Mouse (Mus musculus) neural tube, embryonic 15.5 days (tissue): ENCODE data around the gene Esyt1. TPM values are rescaled to one million over a fixed set of nuclear protein-coding genes. Genes with fewer than 3 reads are reported as not detected.
A peak's percentile ranks its signal among the peaks of the same experiment; 100 is the strongest.

Experiments
- ATAC-seq: fragments of 200-750 bp; cut with Nextera tagmentation; 2 replicates; pipeline ENCODE4 v1.8.0; 2017; ENCODE audit warnings: mild to moderate bottlenecking, moderate TSS enrichment, moderate library complexity; ENCODE audit not compliant: low FRiP score
- H3K27ac ChIP-seq: fragments of 300-500 bp; sonication (generic); replicated peaks from 2 replicates; pipeline ENCODE4 v1.5.1; 2015; ENCODE audit warnings: mild to moderate bottlenecking, inconsistent platforms
- H3K27me3 ChIP-seq: fragments of 300-500 bp; sonication (generic); replicated peaks from 2 replicates; pipeline ENCODE4 v1.6.1; 2015; ENCODE audit warnings: inconsistent platforms
- H3K36me3 ChIP-seq: fragments of 300-500 bp; sonication (generic); 2 replicates; pipeline ENCODE4 v1.6.1; 2015; ENCODE audit warnings: inconsistent platforms
- H3K4me1 ChIP-seq: fragments of 300-500 bp; sonication (generic); 2 replicates; pipeline ENCODE4 v1.6.1; 2015; ENCODE audit warnings: inconsistent platforms
- H3K4me2 ChIP-seq: fragments of 300-500 bp; sonication (generic); 2 replicates; pipeline ENCODE4 v1.6.1; 2015; ENCODE audit warnings: inconsistent platforms, mild to moderate bottlenecking, moderate library complexity
- H3K4me3 ChIP-seq: fragments of 300-500 bp; sonication (generic); replicated peaks from 2 replicates; pipeline ENCODE4 v1.5.1; 2015; ENCODE audit warnings: mild to moderate bottlenecking, inconsistent platforms
- H3K9ac ChIP-seq: fragments of 300-500 bp; sonication (generic); replicated peaks from 2 replicates; pipeline ENCODE4 v1.6.1; 2015; ENCODE audit warnings: mild to moderate bottlenecking, inconsistent platforms
- H3K9me3 ChIP-seq: fragments of 300-500 bp; sonication (generic); replicated peaks from 2 replicates; pipeline ENCODE4 v1.6.1; 2016; ENCODE audit warnings: inconsistent platforms
- WGBS: fragments of 180-500 bp; shearing (Covaris S2); methylation state at CpG from one replicate; pipeline ENCODE4 v1.1.7; 2015; ENCODE audit warnings: mixed read lengths; 5-methylcytosine and 5-hydroxymethylcytosine counted together
- polyA plus RNA-seq: library from polyadenylated mRNA; unstranded; fragments of >200 nt; fragmentation: Nextera tagmentation; extraction: Ambion mirVana; gene quantifications from 2 replicates; pipeline ENCODE4 v1.2.1, GENCODE M21; 2015

Gene Esyt1
- polyA plus RNA-seq, 1 experiment from 2014 or later: 20.7 TPM

DNA sequence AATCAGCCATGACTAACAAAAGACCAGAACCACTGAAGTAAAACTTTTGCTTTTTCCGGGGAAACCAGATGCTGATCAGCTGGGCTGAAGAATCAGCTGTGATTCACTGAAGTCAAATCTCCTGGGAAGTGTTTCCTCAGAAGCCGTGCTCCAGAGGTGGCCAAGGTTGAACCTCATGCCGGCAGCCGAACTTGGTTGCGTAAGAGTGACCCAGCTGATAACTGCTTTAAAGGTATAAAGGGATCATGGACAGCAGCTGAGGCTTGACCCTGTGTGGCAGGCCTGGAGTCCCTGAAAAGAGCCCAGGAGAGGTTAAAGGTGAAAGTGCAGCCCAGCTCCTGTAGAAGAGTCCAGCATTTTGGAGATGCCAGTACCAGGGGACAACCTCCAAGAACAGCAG lies 23.3 kb downstream of the Esyt1 start:
- WGBS: 87% methylated on average over 5 of the region's 5 CpGs
- ATAC-seq: no peak

DNA sequence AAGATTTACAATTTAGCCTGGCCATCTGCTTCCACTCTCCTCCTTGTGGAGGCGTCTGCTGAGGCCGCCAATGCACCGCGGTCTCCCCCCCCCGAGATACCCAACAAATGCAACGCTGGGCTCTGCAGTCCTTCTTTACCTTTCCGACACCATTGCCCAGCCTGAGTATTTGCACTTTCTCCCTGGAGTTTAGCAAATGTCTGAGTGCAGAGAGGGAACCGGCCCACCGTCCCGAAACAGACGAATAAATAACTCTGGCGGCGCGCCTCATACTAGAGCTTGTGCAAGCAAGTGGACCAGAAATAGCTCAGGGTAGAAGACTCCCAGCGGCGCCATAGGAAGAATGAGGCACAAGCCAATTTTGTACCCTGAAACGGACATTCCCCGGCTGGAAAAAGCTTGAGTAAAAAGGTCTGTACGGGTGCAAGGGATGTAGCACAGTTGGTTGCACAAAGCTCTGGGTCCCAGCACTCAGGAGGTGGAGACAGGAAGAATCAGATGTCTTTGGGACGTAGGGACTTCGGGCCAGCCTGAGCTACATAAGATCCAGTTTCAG lies 26.5 kb downstream of the Esyt1 start:
- Histone ChIP-seq H3K4me1 (peaks cover 40% of the 10 kb centered on the region), H3K9me3 (no peaks in the 10 kb centered on the region), H3K4me3 (peak overlapping the region; percentile 62), H3K36me3 (no peaks in the 10 kb centered on the region), H3K27ac (peak overlapping the region; percentile 82), H3K4me2 (peak overlapping the region; percentile 85), H3K9ac (peak overlapping the region; percentile 56), H3K27me3 (no peaks in the 10 kb centered on the region)
- WGBS: 2% methylated on average over 21 of the region's 21 CpGs
- ATAC-seq: peak; percentile 8; the same call in 1 of the 2 replicates

More for the DNA sequence above, 23.3 kb downstream of the Esyt1 start:
- Histone ChIP-seq H3K4me1 (peaks cover 22% of the 10 kb centered on the region), H3K36me3 (no peaks in the 10 kb centered on the region), H3K4me2 (no peak overlapping the region), H3K27me3 (no peaks in the 10 kb centered on the region), H3K4me3 (no peak overlapping the region), H3K9me3 (no peaks in the 10 kb centered on the region), H3K27ac (no peak overlapping the region), H3K9ac (no peak overlapping the region)

- WGBS: under 1% methylated on average over 27 of the region's 27 CpGs
- H3K9ac ChIP-seq: peak within 1 kb of the TSS; percentile 56
- no peaks in the 10 kb centered on the region for H3K9me3 ChIP-seq
- no peaks in the 10 kb centered on the region for H3K27me3 ChIP-seq
- H3K4me3 ChIP-seq: peak within 1 kb of the TSS; percentile 62
- peak; percentile 80 for ATAC-seq
- no peaks in the 10 kb centered on the region for H3K36me3 ChIP-seq
- H3K27ac ChIP-seq: peak within 1 kb of the TSS; percentile 82
- peak within 1 kb of the TSS; percentile 85 for H3K4me2 ChIP-seq
- peaks cover 40% of the 10 kb centered on the region for H3K4me1 ChIP-seq
These were observed 27.1 kb downstream of the Esyt1 start, which contains the start of gene Myl6b for GRCm38 (mm10) chr10:128498590-128498989. Gene Myl6b (minus strand): TSS chr10:128498685.

GRCm38 (mm10) chr10:128497134-128497737 lies 28.4 kb downstream of the Esyt1 start:
- WGBS: 42% methylated on average over 6 of the region's 6 CpGs
- no peak for ATAC-seq
- H3K4me3 ChIP-seq: 0 out of 2 replicates have a peak overlapping the region, but pooled peaks have one; percentile 62
- no peaks in the 10 kb centered on the region for H3K9me3 ChIP-seq
- H3K27me3 ChIP-seq: no peaks in the 10 kb centered on the region
- no peaks in the 10 kb centered on the region for H3K36me3 ChIP-seq
- H3K4me2 ChIP-seq: peak overlapping the region; percentile 85
- H3K9ac ChIP-seq: 0 out of 2 replicates have a peak overlapping the region, but pooled peaks have one; percentile 56
- peaks cover 45% of the 10 kb centered on the region for H3K4me1 ChIP-seq
- H3K27ac ChIP-seq: no peak overlapping the region

GRCm38 (mm10) chr10:128496509-128497077 lies 29.1 kb downstream of the Esyt1 start:
- Histone ChIP-seq H3K4me3 (no peak overlapping the region), H3K27me3 (no peaks in the 10 kb centered on the region), H3K9me3 (no peaks in the 10 kb centered on the region), H3K4me2 (0 out of 2 replicates have a peak overlapping the region, but pooled peaks have one; percentile 85), H3K9ac (0 out of 2 replicates have a peak overlapping the region, but pooled peaks have one; percentile 56), H3K36me3 (no peaks in the 10 kb centered on the region), H3K27ac (no peak overlapping the region), H3K4me1 (peaks cover 51% of the 10 kb centered on the region)
- WGBS: 44% methylated on average over 6 of the region's 6 CpGs
- ATAC-seq: no peak

DNA sequence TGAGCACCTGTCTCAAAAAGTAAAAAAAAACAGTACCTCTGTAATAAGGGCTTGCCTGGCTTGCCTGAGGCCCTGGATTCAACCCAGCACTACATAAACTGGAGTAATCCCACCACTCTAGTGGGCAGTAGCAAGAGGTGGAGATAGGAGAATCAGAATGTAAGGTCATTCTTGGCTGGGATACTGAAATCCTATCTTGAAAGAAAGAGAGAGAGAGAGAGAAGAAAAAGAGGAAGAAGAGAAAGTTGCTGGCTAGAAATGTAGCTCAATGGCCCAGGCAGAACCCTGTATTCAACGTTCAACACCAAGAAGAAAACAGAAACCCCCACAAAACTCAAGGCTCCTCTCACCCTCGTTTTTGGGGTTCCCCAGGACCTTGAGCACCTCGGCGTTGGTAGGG lies 29.8 kb downstream of the Esyt1 start:
- peaks cover 58% of the 10 kb centered on the region for H3K4me1 ChIP-seq

GRCm38 (mm10) chr10:128495270-128495669 lies 30.4 kb downstream of the Esyt1 start:
- ATAC-seq: no peak
- no peaks in the 10 kb centered on the region for H3K27me3 ChIP-seq
- WGBS: 81% methylated on average over 2 of the region's 2 CpGs
- peaks cover 63% of the 10 kb centered on the region for H3K4me1 ChIP-seq
- H3K27ac ChIP-seq: 0 out of 2 replicates have a peak overlapping the region, but pooled peaks have one; percentile 98
- H3K9me3 ChIP-seq: no peaks in the 10 kb centered on the region
- H3K4me3 ChIP-seq: peak overlapping the region; percentile 86; the same call in 1 of the 2 replicates
- H3K9ac ChIP-seq: no peak overlapping the region
- H3K4me2 ChIP-seq: peak overlapping the region; percentile 73
- peaks cover 13% of the 10 kb centered on the region for H3K36me3 ChIP-seq

More for the DNA sequence above, 29.8 kb downstream of the Esyt1 start:
- WGBS: 86% methylated on average over 4 of the region's 4 CpGs
- H3K9ac ChIP-seq: no peak overlapping the region
- H3K27ac ChIP-seq: no peak overlapping the region
- H3K9me3 ChIP-seq: no peaks in the 10 kb centered on the region
- H3K27me3 ChIP-seq: no peaks in the 10 kb centered on the region
- H3K36me3 ChIP-seq: peaks cover 7% of the 10 kb centered on the region
- no peak overlapping the region for H3K4me2 ChIP-seq
- no peak overlapping the region for H3K4me3 ChIP-seq
- ATAC-seq: no peak

DNA sequence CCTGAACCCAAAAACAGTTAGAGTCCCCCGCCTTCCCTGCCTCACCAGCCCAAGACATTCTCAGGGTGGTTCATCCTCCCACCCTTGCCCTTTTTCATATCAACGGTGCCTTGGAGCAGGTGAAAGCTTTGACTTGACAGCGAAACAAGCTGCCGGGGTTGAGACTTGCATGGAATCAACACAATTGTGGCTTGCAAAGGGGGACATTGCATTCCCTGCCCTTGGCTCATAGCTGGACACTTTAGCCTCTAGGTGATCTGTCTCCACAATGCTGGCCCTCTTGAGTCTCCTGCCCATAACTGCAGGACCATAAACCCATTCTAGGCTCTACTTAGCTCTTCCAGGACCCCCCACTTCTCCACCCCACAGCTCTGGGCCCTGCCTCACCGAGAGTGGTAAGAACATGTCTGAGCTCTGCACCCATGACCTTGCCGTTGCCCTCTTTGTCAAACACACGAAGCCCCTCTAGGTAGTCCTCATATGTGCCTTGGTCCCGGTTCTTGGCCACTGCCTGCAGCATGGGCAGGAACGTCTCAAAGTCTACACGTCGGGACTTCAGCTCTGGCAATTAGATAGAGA lies 30.9 kb downstream of the Esyt1 start:
- H3K4me3 ChIP-seq: peak overlapping the region; percentile 86
- H3K4me2 ChIP-seq: peak overlapping the region; percentile 73
- peak overlapping the region; percentile 98 for H3K27ac ChIP-seq
- peaks cover 18% of the 10 kb centered on the region for H3K36me3 ChIP-seq
- H3K9me3 ChIP-seq: no peaks in the 10 kb centered on the region
- H3K9ac ChIP-seq: peak overlapping the region; percentile 81
- 59% methylated on average over 11 of the region's 11 CpGs for WGBS
- H3K27me3 ChIP-seq: no peaks in the 10 kb centered on the region
- H3K4me1 ChIP-seq: peaks cover 68% of the 10 kb centered on the region
- no peak for ATAC-seq

DNA sequence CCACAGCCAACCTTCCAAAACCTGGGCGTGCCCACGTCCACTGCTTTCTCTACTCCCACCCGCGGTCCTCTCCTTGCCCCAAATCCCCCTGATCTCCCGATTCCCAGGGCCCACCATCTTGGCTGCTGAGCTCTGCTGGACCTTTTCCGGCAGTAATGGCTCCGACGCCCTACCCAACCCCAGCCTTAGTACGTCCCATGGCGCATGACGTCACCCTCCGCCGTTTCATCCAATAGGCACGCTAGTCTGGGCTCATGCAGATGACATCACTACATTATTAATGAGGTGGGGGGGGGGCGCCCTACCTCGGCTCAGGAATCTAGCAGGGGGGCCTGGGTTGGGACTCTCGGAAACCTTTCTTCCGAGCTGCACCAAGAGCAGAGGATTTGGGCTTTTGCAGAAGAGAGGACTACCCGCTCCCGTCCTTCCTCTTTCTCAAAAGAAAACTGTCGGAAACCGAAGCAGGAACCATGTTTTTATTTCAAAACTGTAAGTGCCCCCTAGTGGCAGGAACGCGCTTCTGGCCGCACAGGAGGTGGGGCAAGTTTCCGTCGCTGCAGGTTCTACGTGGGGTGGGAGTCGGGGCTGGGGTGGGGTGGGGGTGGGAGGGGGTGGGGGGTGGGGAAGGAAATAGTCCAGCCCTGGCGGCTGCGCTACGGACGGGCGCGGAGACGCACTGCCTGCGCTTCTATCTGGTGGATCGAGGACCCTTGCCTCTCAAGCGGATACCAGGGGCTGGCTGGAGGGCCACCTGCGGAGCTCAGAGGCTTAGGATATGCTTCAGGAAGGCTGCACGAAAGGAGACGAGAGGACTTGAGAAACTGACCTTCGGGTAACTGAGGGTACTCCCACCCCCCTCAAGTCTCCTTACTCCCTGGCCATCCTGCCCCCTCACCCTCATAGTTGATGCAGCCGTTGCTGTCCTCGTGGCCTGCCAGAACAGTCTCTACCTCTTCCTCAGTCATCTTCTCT lies 31.7 kb downstream of the Esyt1 start, which contains the start of gene Myl6:
TSS of gene Myl6 (minus strand) at position 451 of the 972 bp plus-strand sequence.
- Histone ChIP-seq H3K36me3 (peaks cover 26% of the 10 kb centered on the region), H3K27ac (peak within 1 kb of the TSS; percentile 98), H3K4me1 (peaks cover 65% of the 10 kb centered on the region), H3K4me3 (peak within 1 kb of the TSS; percentile 86), H3K27me3 (no peaks in the 10 kb centered on the region), H3K9me3 (no peaks in the 10 kb centered on the region), H3K4me2 (peak within 1 kb of the TSS; percentile 73), H3K9ac (peak within 1 kb of the TSS; percentile 91)
- WGBS: under 1% methylated on average over 45 of the region's 45 CpGs
- ATAC-seq: peak; percentile 94

DNA sequence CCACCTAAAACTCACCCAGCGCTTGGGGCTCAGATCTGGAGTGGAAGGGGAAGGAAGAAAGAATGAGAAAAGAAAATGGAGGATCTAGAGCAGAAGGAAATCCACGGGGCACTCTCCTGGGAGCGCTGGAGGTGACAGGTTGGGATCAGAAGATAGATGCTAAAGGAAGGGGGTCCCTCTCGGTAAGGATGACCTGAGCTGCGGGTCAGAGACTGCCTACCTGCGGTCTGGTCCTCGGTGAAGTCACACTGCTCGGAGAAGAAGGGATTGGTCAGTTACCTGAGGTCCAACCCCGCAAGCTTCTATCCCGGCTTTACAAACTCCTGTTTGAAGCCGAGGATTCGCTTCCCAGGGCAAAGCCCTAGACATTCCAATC lies 32.4 kb downstream of the Esyt1 start:
- peak overlapping the region; percentile 86 for H3K4me3 ChIP-seq
- H3K36me3 ChIP-seq: peaks cover 33% of the 10 kb centered on the region
- ATAC-seq: peak; percentile 19
- H3K9me3 ChIP-seq: no peaks in the 10 kb centered on the region
- H3K27ac ChIP-seq: peak overlapping the region; percentile 98
- H3K4me2 ChIP-seq: peak overlapping the region; percentile 73
- no peaks in the 10 kb centered on the region for H3K27me3 ChIP-seq
- peak overlapping the region; percentile 91 for H3K9ac ChIP-seq
- WGBS: 0% methylated on average over 12 of the region's 12 CpGs
- H3K4me1 ChIP-seq: peaks cover 63% of the 10 kb centered on the region
